Mouse (Mus musculus) common myeloid progenitor, adult 5-6 weeks (primary cell): ENCODE measurements at regions not wholly inside any gene's neighbourhood (a gene's known extent, or its start where the extent isn't known, plus 50 kb on each side); places are given as distances from the start of the nearest gene placed in this dataset.

ENCODE experiments used
- ATAC-seq: replicated peaks from 2 replicates; pipeline ENCODE4 v1.8.0; 2016; ENCODE audit warnings: low read depth, mild to moderate bottlenecking, moderate TSS enrichment, inconsistent platforms; ENCODE audit not compliant: poor library complexity, severe bottlenecking

GRCm38 (mm10) chr7:74908311-74908962 lies 353.9 kb upstream of the Slco3a1 start:
- peak; percentile 99 for ATAC-seq

- no peak for ATAC-seq
Measured at GRCm38 (mm10) chr7:74907391-74907790, 352.8 kb upstream of the Slco3a1 start.

GRCm38 (mm10) chr7:74877466-74877865 lies 322.9 kb upstream of the Slco3a1 start:
- ATAC-seq: no peak

GRCm38 (mm10) chr7:74876667-74877066 lies 322.1 kb upstream of the Slco3a1 start:
- no peak for ATAC-seq

GRCm38 (mm10) chr7:74870250-74870649 lies 315.7 kb upstream of the Slco3a1 start:
- ATAC-seq: no peak

GRCm38 (mm10) chr7:74862727-74863126 lies 308.1 kb upstream of the Slco3a1 start:
- peak; percentile 50; the same call in 1 of the 2 replicates for ATAC-seq

- no peak for ATAC-seq
Measured at GRCm38 (mm10) chr7:74844306-74844929, 289.8 kb upstream of the Slco3a1 start.

- ATAC-seq: no peak
Measured at GRCm38 (mm10) chr7:74823286-74823685, 268.7 kb upstream of the Slco3a1 start.

- no peak for ATAC-seq
Measured at GRCm38 (mm10) chr7:74793241-74793640, 238.7 kb upstream of the Slco3a1 start.

GRCm38 (mm10) chr7:74788696-74789095 lies 234.1 kb upstream of the Slco3a1 start:
- ATAC-seq: no peak

- ATAC-seq: no peak
Measured at GRCm38 (mm10) chr7:74771435-74772406, 217.1 kb upstream of the Slco3a1 start.

- ATAC-seq: no peak
Measured at GRCm38 (mm10) chr7:74766550-74766949, 212.0 kb upstream of the Slco3a1 start.

GRCm38 (mm10) chr7:74757469-74757868 lies 202.9 kb upstream of the Slco3a1 start:
- no peak for ATAC-seq

GRCm38 (mm10) chr7:74747704-74748103 lies 193.1 kb upstream of the Slco3a1 start:
- no peak for ATAC-seq

GRCm38 (mm10) chr7:74734941-74735340 lies 180.4 kb upstream of the Slco3a1 start:
- ATAC-seq: no peak

- no peak for ATAC-seq
Measured at GRCm38 (mm10) chr7:74726324-74726991, 171.9 kb upstream of the Slco3a1 start.

- ATAC-seq: no peak
Measured at GRCm38 (mm10) chr7:74719321-74719720, 164.7 kb upstream of the Slco3a1 start.

- ATAC-seq: no peak
Measured at GRCm38 (mm10) chr7:74709993-74710581, 155.5 kb upstream of the Slco3a1 start.

- no peak for ATAC-seq
Measured at GRCm38 (mm10) chr7:74709006-74709405, 154.4 kb upstream of the Slco3a1 start.

GRCm38 (mm10) chr7:74703533-74703932 lies 149.0 kb upstream of the Slco3a1 start:
- ATAC-seq: no peak
